Mouse (Mus musculus) CH12.LX (cell line): Measurements from ENCODE around the gene Cd200.

ENCODE experiments used
- CTCF ChIP-seq, 2 experiments: IDR thresholded peaks in 1 of 2; conservative IDR thresholded peaks in 1 of 2; 2 replicates each; pipeline ENCODE4 v1.5.1; 2011 to 2012; ENCODE audit warnings: low read depth in 2 of 2, low read length in 2 of 2, improper control_type of control experiment in 1 of 2, inconsistent platforms in 1 of 2, mild to moderate bottlenecking in 1 of 2, moderate library complexity in 1 of 2
- E2F4 ChIP-seq: IDR thresholded peaks from 2 replicates; pipeline ENCODE4 v1.6.1; 2011; ENCODE audit warnings: low read depth, low read length, improper control_type of control experiment; ENCODE audit not compliant: insufficient replicate concordance
- EP300 ChIP-seq: IDR thresholded peaks from 2 replicates; pipeline ENCODE4 v1.6.1; 2011; ENCODE audit warnings: low read length, improper control_type of control experiment
- MEF2A ChIP-seq: IDR thresholded peaks from 2 replicates; pipeline ENCODE4 v1.6.1; 2014; ENCODE audit warnings: low read depth, mild to moderate bottlenecking, inconsistent platforms, low read length, improper control_type of control experiment, borderline replicate concordance
- MXI1 ChIP-seq: IDR thresholded peaks from 2 replicates; pipeline ENCODE4 v1.6.1; 2011; ENCODE audit warnings: mild to moderate bottlenecking, low read depth, low read length, improper control_type of control experiment
- MYC ChIP-seq: IDR thresholded peaks from 2 replicates; pipeline ENCODE4 v1.6.1; 2011; ENCODE audit warnings: low read depth, mild to moderate bottlenecking, improper control_type of control experiment, low read length
- POLR2A ChIP-seq: IDR thresholded peaks from 2 replicates; pipeline ENCODE4 v1.6.1; 2011; ENCODE audit warnings: low read depth, mild to moderate bottlenecking, improper control_type of control experiment, low read length
- UBTF ChIP-seq: IDR thresholded peaks from 2 replicates; pipeline ENCODE4 v1.6.1; 2012; ENCODE audit warnings: low read depth, mild to moderate bottlenecking, inconsistent platforms, low read length, improper control_type of control experiment, moderate library complexity

GRCm38 (mm10) chr16:45391680-45392079 lies 17.2 kb downstream of the Cd200 start:
- TF ChIP-seq EP300, result no peak
- TF ChIP-seq POLR2A, result no peak
- no peak for TF ChIP-seq E2F4
- no peak for TF ChIP-seq MXI1
- no peak for TF ChIP-seq CTCF (conservative IDR thresholded peaks at IDR 0.05 in 1 of 2, IDR thresholded peaks at IDR 0.05 in 1 of 2; ENCODE audit: low read depth in 2 of 2, low read length in 2 of 2)
- peak; percentile 33; the same call in 1 of the 2 replicates for TF ChIP-seq MEF2A
- no peak for TF ChIP-seq MYC
- TF ChIP-seq UBTF, result no peak
